Mouse (Mus musculus) cerebellum, adult 8-10 months (tissue): ENCODE measurements at regions not wholly inside any gene's neighbourhood (a gene's known extent, or its start where the extent isn't known, plus 50 kb on each side); places are given as distances from the start of the nearest gene placed in this dataset.

ENCODE experiments used
- DNase-seq: peaks from one replicate; pipeline ENCODE4 v3.0.0; 2022

GRCm38 (mm10) chr12:51118021-51118694, 229.7 kb upstream of the G2e3 start:
- DNase-seq = peak; percentile 68

GRCm38 (mm10) chr12:51117436-51118020, 230.3 kb upstream of the G2e3 start:
- DNase-seq = no peak

- no peak for DNase-seq
Measured at GRCm38 (mm10) chr12:51111811-51112210, 236.1 kb upstream of the G2e3 start.

- DNase-seq = no peak
Measured at GRCm38 (mm10) chr12:51108044-51108443, 239.8 kb upstream of the G2e3 start.

GRCm38 (mm10) chr12:51103541-51104042, 244.3 kb upstream of the G2e3 start:
- no peak for DNase-seq

GRCm38 (mm10) chr12:51101636-51102035, 246.2 kb upstream of the G2e3 start:
- no peak for DNase-seq

GRCm38 (mm10) chr12:51100868-51101267, 247.0 kb upstream of the G2e3 start:
- no peak for DNase-seq

- DNase-seq = no peak
Measured at GRCm38 (mm10) chr12:51095974-51096373, 251.9 kb upstream of the G2e3 start.

GRCm38 (mm10) chr12:51089324-51089723, 258.5 kb upstream of the G2e3 start:
- no peak for DNase-seq

GRCm38 (mm10) chr12:51081809-51082208, 266.1 kb upstream of the G2e3 start:
- no peak for DNase-seq

GRCm38 (mm10) chr12:51073503-51073902, 274.4 kb upstream of the G2e3 start:
- no peak for DNase-seq

- DNase-seq = no peak
Measured at GRCm38 (mm10) chr12:51060931-51061330, 286.9 kb upstream of the G2e3 start.

- no peak for DNase-seq
Measured at GRCm38 (mm10) chr12:51058569-51058968, 289.3 kb upstream of the G2e3 start.

GRCm38 (mm10) chr12:51058104-51058503, 289.8 kb upstream of the G2e3 start:
- no peak for DNase-seq

GRCm38 (mm10) chr12:51047116-51047515, 300.7 kb upstream of the G2e3 start:
- no peak for DNase-seq

- no peak for DNase-seq
Measured at GRCm38 (mm10) chr12:51045437-51045836, 302.4 kb upstream of the G2e3 start.

GRCm38 (mm10) chr12:51045020-51045419, 302.8 kb upstream of the G2e3 start:
- DNase-seq = no peak

GRCm38 (mm10) chr12:51032193-51032592, 315.7 kb upstream of the G2e3 start:
- no peak for DNase-seq

GRCm38 (mm10) chr12:51028601-51029174, 319.2 kb upstream of the G2e3 start:
- no peak for DNase-seq

GRCm38 (mm10) chr12:51026046-51026445, 321.8 kb upstream of the G2e3 start:
- DNase-seq = no peak

GRCm38 (mm10) chr12:51025531-51025930, 322.3 kb upstream of the G2e3 start:
- no peak for DNase-seq

- no peak for DNase-seq
Measured at GRCm38 (mm10) chr12:51024057-51024743, 323.7 kb upstream of the G2e3 start.

- no peak for DNase-seq
Measured at GRCm38 (mm10) chr12:51018185-51018584, 329.7 kb upstream of the G2e3 start.

- DNase-seq = no peak
Measured at GRCm38 (mm10) chr12:51016081-51016480, 331.8 kb upstream of the G2e3 start.
